Mouse (Mus musculus) limb, embryonic 13.5 days (tissue): ENCODE results near the gene Cyb561. TPM values are rescaled to one million over a fixed set of nuclear protein-coding genes. Genes with fewer than 3 reads are reported as not detected.

Source experiments
- ATAC-seq: fragments of 200-750 bp; cut with Nextera tagmentation; 2 replicates; pipeline ENCODE4 v1.8.0; 2017; ENCODE audit warnings: low read depth, moderate number of reproducible peaks, moderate TSS enrichment; ENCODE audit not compliant: low FRiP score
- H3K27ac ChIP-seq: fragments of 300-500 bp; sonication (generic); 2 replicates; pipeline ENCODE4 v1.5.1; 2015; ENCODE audit warnings: inconsistent platforms, mild to moderate bottlenecking, moderate library complexity
- H3K27me3 ChIP-seq: fragments of 300-500 bp; sonication (generic); 2 replicates; pipeline ENCODE4 v1.6.1; 2015; ENCODE audit warnings: mild to moderate bottlenecking, inconsistent platforms
- H3K36me3 ChIP-seq: fragments of 300-500 bp; sonication (generic); 2 replicates; pipeline ENCODE4 v1.6.1; 2015; ENCODE audit warnings: inconsistent platforms, mild to moderate bottlenecking, moderate library complexity
- H3K4me1 ChIP-seq: fragments of 300-500 bp; sonication (generic); 2 replicates; pipeline ENCODE4 v1.6.1; 2015; ENCODE audit warnings: inconsistent platforms
- H3K4me2 ChIP-seq: fragments of 300-500 bp; sonication (generic); replicated peaks from 2 replicates; pipeline ENCODE4 v1.6.1; 2015; ENCODE audit warnings: inconsistent platforms, mild to moderate bottlenecking, moderate library complexity
- H3K4me3 ChIP-seq: fragments of 300-500 bp; sonication (generic); 2 replicates; pipeline ENCODE4 v1.5.1; 2015; ENCODE audit warnings: moderate library complexity, mild to moderate bottlenecking, inconsistent platforms
- H3K9ac ChIP-seq: fragments of 300-500 bp; sonication (generic); 2 replicates; pipeline ENCODE4 v1.6.1; 2015; ENCODE audit warnings: mild to moderate bottlenecking, inconsistent platforms
- H3K9me3 ChIP-seq: fragments of 300-500 bp; sonication (generic); 2 replicates; pipeline ENCODE4 v1.6.1; 2016; ENCODE audit warnings: inconsistent platforms
- WGBS: fragments of 180-500 bp; shearing (Covaris S2); methylation state at CpG from one replicate; pipeline ENCODE4 v1.1.7; 2015; 5-methylcytosine and 5-hydroxymethylcytosine counted together
- polyA plus RNA-seq: library from polyadenylated mRNA; unstranded; fragments of >200 nt; fragmentation: Nextera tagmentation; extraction: Ambion mirVana; gene quantifications from 2 replicates; pipeline ENCODE4 v1.2.1, GENCODE M21; 2015

Gene Cyb561
- polyA plus RNA-seq: 9.9 and 10.5 TPM in 2 replicates

- WGBS: 73% methylated on average over 12 of the region's 12 CpGs
- H3K27ac ChIP-seq: no peak within 1 kb of the TSS
- H3K4me1 ChIP-seq: peaks cover 16% of the 10 kb centered on the region
These were observed at the start of gene Cyb561 for GRCm38 (mm10) chr11:105952911-105953386. Gene Cyb561 (minus strand): TSS chr11:105953336.

GRCm38 (mm10) chr11:106001718-106002117 is 48.6 kb upstream of the Cyb561 start:
- no peaks in the 10 kb centered on the region for H3K9me3 ChIP-seq
- H3K9ac ChIP-seq: no peak overlapping the region
- no peak overlapping the region for H3K27ac ChIP-seq
- ATAC-seq: no peak
- no peaks in the 10 kb centered on the region for H3K27me3 ChIP-seq
- no peak overlapping the region for H3K4me3 ChIP-seq
- no peaks in the 10 kb centered on the region for H3K4me1 ChIP-seq
- 41% methylated on average over 4 of the region's 4 CpGs for WGBS
- H3K36me3 ChIP-seq: no peaks in the 10 kb centered on the region
- H3K4me2 ChIP-seq: no peak overlapping the region

More at GRCm38 (mm10) chr11:105952911-105953386, at the start of gene Cyb561:
- Histone ChIP-seq H3K9ac (no peak within 1 kb of the TSS), H3K27me3 (no peaks in the 10 kb centered on the region), H3K4me3 (no peak within 1 kb of the TSS), H3K4me2 (no peak within 1 kb of the TSS), H3K9me3 (no peaks in the 10 kb centered on the region), H3K36me3 (no peaks in the 10 kb centered on the region)
- ATAC-seq: no peak

DNA sequence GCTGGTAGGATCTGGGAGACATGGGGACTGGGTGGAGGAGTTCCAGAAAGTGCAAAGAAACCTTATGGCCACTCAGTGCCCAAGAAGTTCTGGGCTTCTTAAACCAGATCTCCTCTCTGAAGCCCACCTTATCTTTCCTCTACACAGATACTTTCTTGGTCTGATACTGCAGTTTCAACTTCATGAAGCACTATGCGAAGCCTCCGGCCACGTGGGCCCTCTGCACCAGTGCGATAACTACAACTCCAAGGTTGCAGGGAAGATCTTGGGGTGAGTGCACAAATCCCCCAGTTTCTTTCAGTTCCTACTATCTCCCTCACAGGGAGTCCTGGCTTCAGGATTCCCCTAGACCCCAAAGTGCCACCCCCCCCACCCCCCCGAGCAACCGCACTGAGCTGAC is 46.9 kb upstream of the Cyb561 start:
- 91% methylated on average over 6 of the region's 6 CpGs for WGBS
- H3K27ac ChIP-seq: no peak overlapping the region
- no peaks in the 10 kb centered on the region for H3K27me3 ChIP-seq
- H3K36me3 ChIP-seq: no peaks in the 10 kb centered on the region
- H3K9me3 ChIP-seq: no peaks in the 10 kb centered on the region
- no peak overlapping the region for H3K4me2 ChIP-seq
- no peaks in the 10 kb centered on the region for H3K4me1 ChIP-seq
- ATAC-seq: no peak
- no peak overlapping the region for H3K4me3 ChIP-seq
- no peak overlapping the region for H3K9ac ChIP-seq

DNA sequence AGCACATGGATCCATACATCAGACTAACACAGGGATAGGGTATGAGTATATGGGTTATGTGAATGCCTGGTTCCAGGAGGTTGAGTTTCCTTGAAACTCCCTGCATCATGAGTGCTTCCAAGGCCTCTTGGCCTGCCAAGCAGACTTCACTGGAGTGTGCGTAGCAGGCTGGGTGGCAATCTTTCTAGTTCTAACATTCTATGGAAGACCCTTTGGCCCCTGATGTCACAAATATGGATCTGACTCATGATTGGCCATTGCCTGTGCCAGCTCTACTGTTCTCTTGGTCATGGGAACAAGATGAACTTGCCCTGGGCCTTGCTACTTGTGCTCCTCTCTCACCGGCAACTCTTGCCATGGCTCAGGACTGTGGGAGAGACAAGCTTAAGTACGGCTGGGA is 41.2 kb upstream of the Cyb561 start, which contains the start of gene Ace3:
TSS of gene Ace3 (plus strand) at position 301 of the 400 bp plus-strand sequence.
- H3K9ac ChIP-seq: no peak within 1 kb of the TSS
- no peaks in the 10 kb centered on the region for H3K9me3 ChIP-seq
- no peak for ATAC-seq
- no peaks in the 10 kb centered on the region for H3K27me3 ChIP-seq
- H3K4me2 ChIP-seq: no peak within 1 kb of the TSS
- no peak within 1 kb of the TSS for H3K27ac ChIP-seq
- H3K4me1 ChIP-seq: no peaks in the 10 kb centered on the region
- H3K36me3 ChIP-seq: no peaks in the 10 kb centered on the region
- WGBS: 96% methylated on average over 3 of the region's 3 CpGs
- H3K4me3 ChIP-seq: no peak within 1 kb of the TSS

GRCm38 (mm10) chr11:105990231-105990630 is 37.1 kb upstream of the Cyb561 start:
- 65% methylated on average over 2 of the region's 2 CpGs for WGBS
- no peak for ATAC-seq

GRCm38 (mm10) chr11:105989446-105989845 is 36.3 kb upstream of the Cyb561 start:
- no peak overlapping the region for H3K27ac ChIP-seq
- no peaks in the 10 kb centered on the region for H3K27me3 ChIP-seq
- no peak for ATAC-seq
- H3K4me1 ChIP-seq: no peaks in the 10 kb centered on the region
- 87% methylated on average over 6 of the region's 6 CpGs for WGBS
- H3K9ac ChIP-seq: no peak overlapping the region
- H3K36me3 ChIP-seq: no peaks in the 10 kb centered on the region
- no peak overlapping the region for H3K4me2 ChIP-seq
- no peak overlapping the region for H3K4me3 ChIP-seq
- no peaks in the 10 kb centered on the region for H3K9me3 ChIP-seq

More at GRCm38 (mm10) chr11:105990231-105990630, 37.1 kb upstream of the Cyb561 start:
- H3K27me3 ChIP-seq: no peaks in the 10 kb centered on the region
- no peaks in the 10 kb centered on the region for H3K9me3 ChIP-seq
- H3K4me3 ChIP-seq: no peak overlapping the region
- H3K4me2 ChIP-seq: no peak overlapping the region
- no peak overlapping the region for H3K27ac ChIP-seq
- no peaks in the 10 kb centered on the region for H3K36me3 ChIP-seq
- H3K4me1 ChIP-seq: no peaks in the 10 kb centered on the region
- H3K9ac ChIP-seq: no peak overlapping the region

DNA sequence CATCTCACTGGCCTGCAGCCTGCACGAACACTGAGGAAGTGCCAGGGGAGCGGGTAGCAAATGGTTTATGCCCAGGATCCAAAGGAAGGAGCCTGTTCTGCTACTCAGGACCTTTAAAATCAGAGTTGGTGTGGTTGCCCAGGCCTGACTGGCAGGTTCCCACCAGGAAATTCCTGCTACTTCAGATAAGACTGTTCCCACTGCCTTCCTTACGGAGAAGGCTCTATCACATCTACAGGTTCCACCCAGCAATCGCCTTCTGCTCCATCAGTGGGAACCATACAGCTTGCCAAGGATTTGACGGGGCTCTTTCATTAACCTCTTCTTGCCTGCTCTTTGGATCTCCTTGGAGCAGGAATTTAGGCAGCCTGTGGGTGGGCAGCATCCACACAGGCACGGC is 34.3 kb upstream of the Cyb561 start:
- H3K4me2 ChIP-seq: no peak overlapping the region
- ATAC-seq: no peak
- H3K9ac ChIP-seq: no peak overlapping the region
- no peak overlapping the region for H3K27ac ChIP-seq
- H3K27me3 ChIP-seq: no peaks in the 10 kb centered on the region
- H3K9me3 ChIP-seq: no peaks in the 10 kb centered on the region
- H3K4me3 ChIP-seq: no peak overlapping the region
- H3K4me1 ChIP-seq: no peaks in the 10 kb centered on the region
- 78% methylated on average over 6 of the region's 6 CpGs for WGBS
- H3K36me3 ChIP-seq: no peaks in the 10 kb centered on the region

DNA sequence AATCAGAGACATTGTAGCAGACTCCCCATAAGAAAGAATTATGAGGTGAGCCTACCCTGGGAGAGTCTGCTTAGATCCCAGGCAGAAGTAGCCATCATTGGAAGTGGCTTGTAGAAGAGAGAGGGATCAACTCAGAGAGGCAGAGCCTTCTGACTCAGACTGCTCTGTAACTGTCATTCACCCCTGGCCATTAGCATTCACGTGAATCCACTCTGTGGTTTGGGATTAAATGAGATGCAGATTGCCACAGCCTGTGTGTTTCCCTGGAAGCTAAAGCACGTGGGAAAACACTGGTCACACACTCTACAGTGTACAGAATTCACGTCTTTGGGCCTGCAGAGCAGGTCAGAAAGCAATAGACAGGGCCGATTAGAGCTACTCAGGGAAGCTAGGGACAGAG is 31.3 kb upstream of the Cyb561 start:
- ATAC-seq: no peak
- no peaks in the 10 kb centered on the region for H3K9me3 ChIP-seq
- WGBS: 59% methylated on average over 4 of the region's 4 CpGs
- no peaks in the 10 kb centered on the region for H3K36me3 ChIP-seq
- H3K9ac ChIP-seq: no peak overlapping the region
- H3K27ac ChIP-seq: no peak overlapping the region
- no peaks in the 10 kb centered on the region for H3K27me3 ChIP-seq
- no peaks in the 10 kb centered on the region for H3K4me1 ChIP-seq
- H3K4me2 ChIP-seq: no peak overlapping the region
- no peak overlapping the region for H3K4me3 ChIP-seq

GRCm38 (mm10) chr11:105978634-105979033 is 25.5 kb upstream of the Cyb561 start:
- 68% methylated on average over 5 of the region's 5 CpGs for WGBS
- Histone ChIP-seq H3K27ac (no peak overlapping the region), H3K9me3 (no peaks in the 10 kb centered on the region), H3K4me3 (no peak overlapping the region), H3K27me3 (peaks cover 4% of the 10 kb centered on the region; the same call in 1 of the 2 replicates), H3K9ac (no peak overlapping the region), H3K4me1 (no peaks in the 10 kb centered on the region), H3K4me2 (no peak overlapping the region), H3K36me3 (no peaks in the 10 kb centered on the region)
- no peak for ATAC-seq

DNA sequence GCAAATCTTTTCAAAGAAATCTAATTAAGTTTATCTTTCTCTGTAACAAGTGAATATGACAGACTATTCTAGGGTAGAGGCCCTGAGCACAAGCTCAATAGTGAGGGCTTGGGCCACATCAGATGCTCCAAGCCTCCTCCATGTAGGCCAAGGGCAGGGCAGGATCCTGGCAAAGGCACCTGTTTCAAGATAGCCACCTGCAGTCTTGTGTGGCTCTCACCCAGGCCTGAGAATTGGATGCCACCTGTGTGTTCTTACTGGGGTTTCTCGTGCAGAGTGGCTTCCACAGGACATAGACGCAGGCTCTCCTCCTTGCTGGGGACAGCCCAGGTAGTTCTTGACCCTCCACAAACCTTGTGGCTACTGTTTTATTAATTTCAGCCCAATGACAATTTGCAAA is 25.1 kb upstream of the Cyb561 start:
- Histone ChIP-seq H3K4me3 (no peak overlapping the region), H3K27me3 (peaks cover 5% of the 10 kb centered on the region; the same call in 1 of the 2 replicates), H3K27ac (no peak overlapping the region), H3K4me2 (no peak overlapping the region), H3K9ac (no peak overlapping the region), H3K9me3 (no peaks in the 10 kb centered on the region), H3K4me1 (no peaks in the 10 kb centered on the region), H3K36me3 (no peaks in the 10 kb centered on the region)
- no peak for ATAC-seq
- 80% methylated on average over 2 of the region's 2 CpGs for WGBS

DNA sequence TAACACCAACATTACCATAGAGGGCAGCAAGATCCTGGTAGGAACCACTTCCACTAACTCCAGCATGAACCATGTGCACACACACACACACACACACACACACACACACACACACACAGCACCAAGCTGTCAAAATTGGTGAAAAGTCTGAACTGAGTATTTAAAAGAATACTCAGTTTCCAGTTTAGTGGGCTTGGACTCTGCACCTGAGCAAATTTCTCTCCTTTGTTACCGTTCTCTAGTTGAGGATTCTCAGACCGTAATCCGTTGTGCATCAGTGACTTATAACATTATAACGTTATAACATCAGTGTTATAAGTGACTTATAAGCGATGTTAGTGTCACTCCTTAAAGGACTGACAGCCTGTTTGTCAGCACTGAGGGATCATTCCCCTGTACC is 22.5 kb upstream of the Cyb561 start:
- 89% methylated on average over 5 of the region's 5 CpGs for WGBS
- no peaks in the 10 kb centered on the region for H3K4me1 ChIP-seq
- H3K4me2 ChIP-seq: no peak overlapping the region
- no peak overlapping the region for H3K4me3 ChIP-seq
- H3K9me3 ChIP-seq: no peaks in the 10 kb centered on the region
- no peak overlapping the region for H3K27ac ChIP-seq
- peaks cover 17% of the 10 kb centered on the region for H3K27me3 ChIP-seq
- ATAC-seq: no peak
- no peaks in the 10 kb centered on the region for H3K36me3 ChIP-seq
- no peak overlapping the region for H3K9ac ChIP-seq

DNA sequence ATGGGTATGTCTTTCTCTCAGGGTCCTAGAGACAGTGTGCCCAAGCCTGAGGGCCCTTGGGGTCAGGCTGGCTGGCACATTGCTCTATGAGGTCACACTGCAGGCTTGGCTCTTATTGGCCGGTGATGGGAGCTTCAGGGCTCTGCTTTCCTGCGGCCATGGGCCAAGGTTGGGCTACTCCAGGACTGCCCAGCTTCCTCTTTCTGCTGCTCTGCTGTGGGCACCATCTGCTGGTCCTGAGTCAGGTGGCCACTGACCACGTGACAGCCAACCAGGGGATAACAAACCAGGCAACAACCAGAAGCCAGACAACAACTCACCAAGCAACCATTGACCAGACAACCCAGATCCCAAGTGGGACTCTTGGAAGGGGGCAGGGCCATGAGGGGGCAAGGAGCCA is 21.9 kb upstream of the Cyb561 start:
- H3K36me3 ChIP-seq: no peaks in the 10 kb centered on the region
- no peaks in the 10 kb centered on the region for H3K9me3 ChIP-seq
- no peaks in the 10 kb centered on the region for H3K4me1 ChIP-seq
- no peak overlapping the region for H3K27ac ChIP-seq
- WGBS: 69% methylated on average over 3 of the region's 3 CpGs
- H3K4me2 ChIP-seq: no peak overlapping the region
- H3K4me3 ChIP-seq: no peak overlapping the region
- peaks cover 22% of the 10 kb centered on the region for H3K27me3 ChIP-seq
- no peak for ATAC-seq
- H3K9ac ChIP-seq: no peak overlapping the region

- 87% methylated on average over 6 of the region's 6 CpGs for WGBS
These were observed 21.5 kb upstream of the Cyb561 start for GRCm38 (mm10) chr11:105974593-105974992.

More at GRCm38 (mm10) chr11:105974593-105974992, 21.5 kb upstream of the Cyb561 start:
- H3K4me3 ChIP-seq: no peak overlapping the region
- H3K9ac ChIP-seq: no peak overlapping the region
- H3K27me3 ChIP-seq: peaks cover 27% of the 10 kb centered on the region
- ATAC-seq: no peak
- no peak overlapping the region for H3K27ac ChIP-seq
- H3K9me3 ChIP-seq: no peaks in the 10 kb centered on the region
- no peaks in the 10 kb centered on the region for H3K36me3 ChIP-seq
- no peak overlapping the region for H3K4me2 ChIP-seq
- H3K4me1 ChIP-seq: no peaks in the 10 kb centered on the region
